Mouse (Mus musculus) inflammation-experienced regulatory T-cells, adult 6 months (primary cell): ENCODE measurements around the gene Krtap10-4. TPM values are rescaled to one million over a fixed set of nuclear protein-coding genes. Genes with fewer than 3 reads are reported as not detected.
"Not testable (repeated sequence)": the region's sequence is repeated elsewhere in the genome, so short reads cannot be mapped to it uniquely, and the experiment has no call there.

Source experiments
- ATAC-seq: one replicate; pipeline ENCODE4 v1.8.0; 2017
- polyA plus RNA-seq, 3 experiments: library from polyadenylated mRNA; unstranded; fragments of 100-300 nt; shearing (Covaris generic); gene quantifications; one replicate each; pipeline ENCODE4 v1.2.1; 2017

The Krtap10-4 gene
- polyA plus RNA-seq, 3 experiments from 2014 or later: not detected

DNA sequence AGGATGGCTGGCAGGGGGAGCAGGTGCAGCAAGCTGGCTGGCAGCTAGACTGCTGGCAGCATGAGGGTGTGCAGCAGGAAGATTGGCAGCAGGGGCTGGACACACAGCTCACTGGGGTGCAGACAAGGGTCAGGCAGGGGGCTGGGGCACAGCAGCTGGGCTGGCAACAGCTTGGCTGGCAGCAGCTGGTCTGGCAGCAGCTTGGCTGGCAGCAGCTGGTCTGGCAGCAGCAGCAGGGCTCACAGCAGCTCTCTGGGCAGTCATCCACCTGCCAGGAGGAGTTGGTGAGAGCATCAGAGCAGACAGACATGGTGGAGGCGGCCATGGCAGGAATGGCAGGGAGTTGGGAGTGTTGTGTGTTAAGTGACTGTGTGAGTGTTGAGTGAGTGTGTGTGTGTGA is 39.0 kb downstream of the Krtap10-4 start, which contains the start of gene Gm7137:
Gm7137 (minus strand) TSS at position 325 of the 400 bp plus-strand sequence.
- ATAC-seq: not testable (repeated sequence)

DNA sequence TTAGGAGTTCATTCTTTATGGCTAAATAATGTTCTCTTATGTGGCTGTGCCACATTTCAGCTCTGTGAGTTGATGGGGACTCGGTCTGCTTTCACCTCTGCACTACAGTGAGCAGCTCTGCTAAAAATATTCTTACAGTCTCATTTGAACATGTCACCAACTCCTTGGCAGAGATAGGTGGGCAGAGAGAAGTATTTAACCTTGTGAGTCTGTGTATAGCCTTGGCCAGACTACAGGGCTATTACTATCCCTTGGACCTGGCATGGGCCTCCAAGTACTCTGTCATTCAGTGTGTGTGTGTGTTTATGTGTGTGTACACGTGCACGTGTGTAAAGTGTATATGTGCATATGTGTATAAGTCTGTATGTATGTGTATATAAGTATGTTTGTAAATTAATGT is 43.5 kb downstream of the Krtap10-4 start:
- ATAC-seq: not testable (repeated sequence)

DNA sequence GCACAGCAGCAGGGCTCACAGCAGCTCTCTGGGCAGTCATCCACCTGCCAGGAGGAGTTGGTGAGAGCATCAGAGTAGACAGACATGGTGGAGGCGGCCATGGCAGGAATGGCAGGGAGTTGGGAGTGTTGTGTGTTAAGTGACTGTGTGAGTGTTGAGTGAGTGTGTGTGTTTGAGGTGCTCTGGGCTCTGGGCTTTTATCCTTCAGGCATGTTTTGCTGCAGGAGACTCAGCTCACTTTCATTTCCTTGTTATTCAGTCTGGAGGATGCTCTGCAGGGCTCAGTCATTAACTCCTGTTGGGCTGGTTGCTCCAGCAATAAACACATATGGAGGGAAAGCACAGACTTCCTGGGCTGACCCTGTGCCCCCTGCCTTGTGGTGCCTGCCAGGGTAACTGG is 44.5 kb downstream of the Krtap10-4 start, which contains the start of gene Gm3250:
Gm3250 (minus strand) TSS at position 101 of the 400 bp plus-strand sequence.
- ATAC-seq: not testable (repeated sequence)

GRCm38 (mm10) chr10:77776844-77777243 is 50.1 kb downstream of the Krtap10-4 start, which contains the start of gene Gm7138:
Gene Gm7138 (minus strand): TSS chr10:77776944.
- ATAC-seq: not testable (repeated sequence)

Other genes starting within 250 kb of the Krtap10-4 start
- gene Pttg1ip, start 245.4 kb downstream of the Krtap10-4 start, polyA plus RNA-seq: 100 to 1,000 TPM in 2 of 3 experiments, 10 to 100 TPM in 1; 83.7 to 113 (median 112) TPM
- gene Sumo3, start 221.0 kb downstream of the Krtap10-4 start, polyA plus RNA-seq: 10 to 100 TPM; 73.1 to 90.7 (median 74.3) TPM
- gene Gm49325, start 220.9 kb downstream of the Krtap10-4 start, polyA plus RNA-seq: 10 to 100 TPM in 1 of 3 experiments, 1 to 10 TPM in 1, not detected in 1; 3.6 to 10.0 TPM
- gene Ube2g2, start 204.8 kb downstream of the Krtap10-4 start, polyA plus RNA-seq: 10 to 100 TPM; 41.1 to 55.4 (median 50.1) TPM
- gene Tspear, start 140.5 kb downstream of the Krtap10-4 start, polyA plus RNA-seq: under 1 TPM; 0.26 to 0.54 (median 0.28) TPM
- gene Gm19402, start 136.3 kb downstream of the Krtap10-4 start, polyA plus RNA-seq: not detected
- not detected for gene Gm9508, start 129.9 kb downstream of the Krtap10-4 start, polyA plus RNA-seq
- gene Gm10272, start 120.5 kb downstream of the Krtap10-4 start, polyA plus RNA-seq: not detected
- not detected for gene Gm10024, start 115.6 kb downstream of the Krtap10-4 start, polyA plus RNA-seq
- gene Gm10142, start 111.3 kb downstream of the Krtap10-4 start, polyA plus RNA-seq: not detected
- gene Krtap12-1, start 106.5 kb downstream of the Krtap10-4 start, polyA plus RNA-seq: not detected
- gene Gm10100, start 100.6 kb downstream of the Krtap10-4 start, polyA plus RNA-seq: not detected
- not detected for gene Gm18596, start 84.5 kb downstream of the Krtap10-4 start, polyA plus RNA-seq
- gene Gm9736, start 75.7 kb downstream of the Krtap10-4 start, polyA plus RNA-seq: not detected
- gene Gm3233, start 67.4 kb downstream of the Krtap10-4 start, polyA plus RNA-seq: not detected
- not detected for gene Gm3238, start 55.8 kb downstream of the Krtap10-4 start, polyA plus RNA-seq
- gene Gm7138, start 50.2 kb downstream of the Krtap10-4 start, polyA plus RNA-seq: not detected
- gene Gm3250, start 44.6 kb downstream of the Krtap10-4 start, polyA plus RNA-seq: not detected
- not detected for gene Gm7137, start 38.9 kb downstream of the Krtap10-4 start, polyA plus RNA-seq
- gene Gm9639, start 32.0 kb downstream of the Krtap10-4 start, polyA plus RNA-seq: not detected
- not detected for gene Gm19668, start 28.0 kb downstream of the Krtap10-4 start, polyA plus RNA-seq
- gene Gm9507, start 15.3 kb downstream of the Krtap10-4 start, polyA plus RNA-seq: not detected
- not detected for gene Gm2696, start 12.4 kb downstream of the Krtap10-4 start, polyA plus RNA-seq
- not detected for gene Krtap10-10, start 8.9 kb upstream of the Krtap10-4 start, polyA plus RNA-seq
- not detected for gene Gm36176, start 19.7 kb upstream of the Krtap10-4 start, polyA plus RNA-seq
- gene Gm10318, start 25.8 kb upstream of the Krtap10-4 start, polyA plus RNA-seq: not detected
- not detected for gene Gm3285, start 34.9 kb upstream of the Krtap10-4 start, polyA plus RNA-seq
- not detected for gene Lrrc3, start 75.4 kb upstream of the Krtap10-4 start, polyA plus RNA-seq
- gene Trpm2, start 143.5 kb upstream of the Krtap10-4 start, polyA plus RNA-seq: under 1 TPM in 2 of 3 experiments, not detected in 1; 0.13 to 0.59 TPM
- 1 to 10 TPM; 5.9 to 9.5 (median 7.7) TPM for gene 1810043G02Rik, start 151.4 kb upstream of the Krtap10-4 start, polyA plus RNA-seq
- gene Pfkl, start 183.0 kb upstream of the Krtap10-4 start, polyA plus RNA-seq: 10 to 100 TPM; 58.9 to 60.6 (median 59.1) TPM
- not detected for gene Dnmt3l, start 214.9 kb upstream of the Krtap10-4 start, polyA plus RNA-seq
- under 1 TPM in 2 of 3 experiments, not detected in 1; 0.23 to 0.34 TPM for gene Aire, start 216.5 kb upstream of the Krtap10-4 start, polyA plus RNA-seq
- gene Icosl, start 242.2 kb upstream of the Krtap10-4 start, polyA plus RNA-seq: 1 to 10 TPM; 5.8 to 7.8 (median 6.8) TPM